Mouse (Mus musculus) embryonic facial prominence, embryonic 13.5 days (tissue): ENCODE data around the gene Nat8f1. TPM values are rescaled to one million over a fixed set of nuclear protein-coding genes. Genes with fewer than 3 reads are reported as not detected.

Experiments used
- ATAC-seq: fragments of 200-750 bp; cut with Nextera tagmentation; 2 replicates; pipeline ENCODE4 v1.8.0; 2017; ENCODE audit warnings: low read depth; ENCODE audit not compliant: insufficient number of reproducible peaks, insufficient read depth, low FRiP score, low TSS enrichment
- H3K27ac ChIP-seq: fragments of 300-500 bp; sonication (generic); 2 replicates; pipeline ENCODE4 v1.5.1; 2015; ENCODE audit warnings: moderate library complexity, mild to moderate bottlenecking, inconsistent platforms
- H3K27me3 ChIP-seq: fragments of 300-500 bp; sonication (generic); 2 replicates; pipeline ENCODE4 v1.6.1; 2015; ENCODE audit warnings: mild to moderate bottlenecking, inconsistent platforms
- H3K36me3 ChIP-seq: fragments of 300-500 bp; sonication (generic); 2 replicates; pipeline ENCODE4 v1.6.1; 2015; ENCODE audit warnings: mild to moderate bottlenecking, inconsistent platforms
- H3K4me1 ChIP-seq: fragments of 300-500 bp; sonication (generic); 2 replicates; pipeline ENCODE4 v1.6.1; 2015; ENCODE audit warnings: inconsistent platforms
- H3K4me2 ChIP-seq: fragments of 300-500 bp; sonication (generic); 2 replicates; pipeline ENCODE4 v1.6.1; 2015; ENCODE audit warnings: moderate library complexity, mild to moderate bottlenecking, inconsistent platforms
- H3K4me3 ChIP-seq: fragments of 300-500 bp; sonication (generic); 2 replicates; pipeline ENCODE4 v1.5.1; 2015; ENCODE audit warnings: mild to moderate bottlenecking, inconsistent platforms
- H3K9ac ChIP-seq: fragments of 300-500 bp; sonication (generic); 2 replicates; pipeline ENCODE4 v1.6.1; 2015; ENCODE audit warnings: mild to moderate bottlenecking, inconsistent platforms
- H3K9me3 ChIP-seq: fragments of 300-500 bp; sonication (generic); 2 replicates; pipeline ENCODE4 v1.6.1; 2016; ENCODE audit warnings: inconsistent platforms
- WGBS: fragments of 180-500 bp; shearing (Covaris S2); methylation state at CpG from one replicate; pipeline ENCODE4 v1.1.7; 2015; ENCODE audit warnings: mixed read lengths; 5-methylcytosine and 5-hydroxymethylcytosine counted together
- polyA plus RNA-seq: library from polyadenylated mRNA; unstranded; fragments of >200 nt; fragmentation: Nextera tagmentation; extraction: Ambion mirVana; gene quantifications from 2 replicates; pipeline ENCODE4 v1.2.1, GENCODE M21; 2015

The Nat8f1 gene
- polyA plus RNA-seq, 1 experiment from 2014 or later = 6.5 TPM

- no peaks in the 10 kb centered on the region for H3K36me3 ChIP-seq
- H3K27me3 ChIP-seq = no peaks in the 10 kb centered on the region
- no peaks in the 10 kb centered on the region for H3K4me1 ChIP-seq
- no peak overlapping the region for H3K4me2 ChIP-seq
- 85% methylated on average over 2 of the region's 2 CpGs for WGBS
- ATAC-seq = no peak
- H3K9me3 ChIP-seq = no peaks in the 10 kb centered on the region
- no peak overlapping the region for H3K4me3 ChIP-seq
- no peak overlapping the region for H3K27ac ChIP-seq
- no peak overlapping the region for H3K9ac ChIP-seq
Measured at GRCm38 (mm10) chr6:85863840-85864239, 51.6 kb downstream of the Nat8f1 start.

GRCm38 (mm10) chr6:85863136-85863535 lies 52.4 kb downstream of the Nat8f1 start:
- H3K27me3 ChIP-seq = no peaks in the 10 kb centered on the region
- no peaks in the 10 kb centered on the region for H3K36me3 ChIP-seq
- 81% methylated on average over 2 of the region's 2 CpGs for WGBS
- no peaks in the 10 kb centered on the region for H3K9me3 ChIP-seq
- H3K4me2 ChIP-seq = no peak overlapping the region
- no peak for ATAC-seq
- no peak overlapping the region for H3K9ac ChIP-seq
- no peak overlapping the region for H3K27ac ChIP-seq
- H3K4me1 ChIP-seq = no peaks in the 10 kb centered on the region
- no peak overlapping the region for H3K4me3 ChIP-seq

DNA sequence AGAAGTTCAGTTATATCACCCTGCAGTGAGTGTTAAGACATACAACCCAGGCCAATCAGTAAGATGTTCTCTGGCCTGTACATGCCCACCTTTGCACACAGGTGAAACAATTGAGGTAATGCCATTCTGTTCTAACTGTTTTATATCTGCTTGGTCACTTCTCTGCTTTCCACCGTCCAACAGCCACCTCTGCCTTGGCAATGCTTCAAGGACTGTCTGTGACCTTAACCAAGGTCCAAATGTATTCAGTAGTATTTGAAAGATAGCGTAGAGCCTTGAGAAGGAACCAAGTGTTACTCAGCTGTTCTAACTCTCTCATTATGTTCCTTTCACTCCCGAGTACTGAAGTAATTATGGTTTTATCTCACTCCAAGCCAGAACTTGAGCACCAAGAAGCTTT lies 52.9 kb downstream of the Nat8f1 start:
- Histone ChIP-seq H3K36me3 (no peaks in the 10 kb centered on the region), H3K4me3 (no peak overlapping the region), H3K27ac (no peak overlapping the region), H3K4me1 (no peaks in the 10 kb centered on the region), H3K9ac (no peak overlapping the region), H3K27me3 (no peaks in the 10 kb centered on the region), H3K9me3 (no peaks in the 10 kb centered on the region), H3K4me2 (no peak overlapping the region)
- ATAC-seq = no peak
- WGBS = 70% methylated on average over 3 of the region's 3 CpGs

DNA sequence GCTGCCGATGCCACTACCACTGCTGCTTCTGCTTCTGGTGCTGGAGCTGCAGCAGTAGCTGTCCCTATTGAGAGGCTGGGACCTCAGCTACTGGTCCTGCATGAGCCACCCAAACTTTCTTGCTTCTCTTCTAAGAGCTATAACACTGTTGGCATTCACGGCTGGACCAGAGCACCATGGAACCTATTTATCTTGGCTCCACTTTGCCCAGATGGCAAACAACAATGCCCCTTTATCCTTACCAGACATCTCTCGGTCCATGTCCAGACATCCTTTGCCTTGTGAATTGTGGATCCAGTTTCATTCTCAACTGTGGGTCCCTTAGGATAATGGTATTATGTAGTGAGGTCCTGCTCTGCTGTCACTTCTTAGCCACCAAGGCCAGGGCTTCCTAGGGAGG lies 54.2 kb downstream of the Nat8f1 start:
- H3K9me3 ChIP-seq = no peaks in the 10 kb centered on the region
- H3K36me3 ChIP-seq = no peaks in the 10 kb centered on the region
- H3K9ac ChIP-seq = no peak overlapping the region
- H3K4me3 ChIP-seq = no peak overlapping the region
- no peak overlapping the region for H3K27ac ChIP-seq
- 72% methylated on average over 3 of the region's 3 CpGs for WGBS
- H3K4me1 ChIP-seq = no peaks in the 10 kb centered on the region
- no peak for ATAC-seq
- H3K27me3 ChIP-seq = no peaks in the 10 kb centered on the region
- H3K4me2 ChIP-seq = no peak overlapping the region

Other genes starting within 250 kb of the Nat8f1 start
- gene Nat8f7, start 202.5 kb downstream of the Nat8f1 start, polyA plus RNA-seq = not detected in 2 replicates
- gene Nat8f3, start 149.9 kb downstream of the Nat8f1 start, polyA plus RNA-seq = 0.22 TPM in 1 of 2 replicates, not detected in the other
- gene Nat8f6, start 94.7 kb downstream of the Nat8f1 start, polyA plus RNA-seq = not detected in 2 replicates
- gene Nat8f5, start 94.7 kb downstream of the Nat8f1 start, polyA plus RNA-seq = not detected in 2 replicates
- gene Nat8, start 83.6 kb downstream of the Nat8f1 start, polyA plus RNA-seq = not detected in 2 replicates
- gene Nat8f2, start 46.5 kb downstream of the Nat8f1 start, polyA plus RNA-seq = not detected in 2 replicates
- 2.5 and 2.8 TPM in 2 replicates for gene Nat8f4, start 10.8 kb downstream of the Nat8f1 start, polyA plus RNA-seq
- gene Tprkb, start 3.8 kb downstream of the Nat8f1 start, polyA plus RNA-seq = 39.5 and 45.9 TPM in 2 replicates
- gene Dusp11, start 46.0 kb upstream of the Nat8f1 start, polyA plus RNA-seq = 48.6 and 55.6 TPM in 2 replicates
- not detected in 2 replicates for gene Figla, start 100.5 kb upstream of the Nat8f1 start, polyA plus RNA-seq
- 8.7 and 9.4 TPM in 2 replicates for gene Add2, start 113.0 kb upstream of the Nat8f1 start, polyA plus RNA-seq